Mouse (Mus musculus): ENCODE results near the gene S100a9. TPM values are rescaled to one million over a fixed set of nuclear protein-coding genes. Genes with fewer than 3 reads are reported as not detected.

Gene S100a9
- polyA plus RNA-seq (2014; fragmentation: Illumina TruSeq; extraction: RNeasy Lipid Tissue Mini Kit (QIAGEN cat#74804); ENCODE audit: low read depth, low replicate concordance) = not detected

DNA sequence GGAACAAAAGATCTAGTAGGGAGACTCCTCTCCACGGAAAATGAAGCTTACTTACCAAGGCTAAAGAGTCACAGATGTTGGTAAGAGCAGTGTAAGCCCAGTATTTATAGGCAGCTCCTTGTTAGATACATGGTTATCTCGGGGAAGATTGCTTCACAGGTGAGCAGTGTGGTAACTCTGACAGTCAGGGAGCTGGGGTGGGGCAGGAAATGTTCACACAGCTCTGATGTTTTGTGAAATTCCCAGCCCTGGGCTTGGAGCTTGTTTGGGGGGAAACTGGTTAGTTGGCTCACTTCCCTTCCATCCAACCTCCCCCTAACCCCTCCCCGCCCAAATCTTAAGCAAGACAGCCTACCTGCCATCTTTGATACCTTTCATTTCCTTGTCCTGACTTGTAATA, at the start of gene S100a9:
Gene S100a9 (minus strand): TSS at position 109 of the 400 bp plus-strand sequence.

DNA sequence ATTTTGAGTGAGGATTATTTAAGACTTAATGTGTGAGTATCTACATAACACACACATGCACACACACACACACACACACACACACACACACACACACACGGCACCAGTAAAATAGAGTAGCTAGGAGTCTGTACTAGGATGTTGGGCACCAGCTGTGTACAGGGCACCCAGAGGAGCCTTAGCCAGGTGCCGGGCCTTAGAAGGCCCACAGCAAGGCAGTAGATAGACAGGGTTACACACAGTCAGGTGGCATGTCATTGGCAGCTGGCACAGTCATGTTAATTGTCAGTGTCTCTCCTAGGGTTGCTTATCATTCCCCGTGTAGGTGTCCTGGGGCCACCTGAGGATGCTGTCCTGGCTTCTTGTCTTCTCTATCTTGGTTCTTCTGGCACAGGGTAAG, 31.1 kb upstream of the S100a9 start, which contains the start of gene Pglyrp4:
Gene Pglyrp4 (plus strand): TSS at position 301 of the 400 bp plus-strand sequence.

DNA sequence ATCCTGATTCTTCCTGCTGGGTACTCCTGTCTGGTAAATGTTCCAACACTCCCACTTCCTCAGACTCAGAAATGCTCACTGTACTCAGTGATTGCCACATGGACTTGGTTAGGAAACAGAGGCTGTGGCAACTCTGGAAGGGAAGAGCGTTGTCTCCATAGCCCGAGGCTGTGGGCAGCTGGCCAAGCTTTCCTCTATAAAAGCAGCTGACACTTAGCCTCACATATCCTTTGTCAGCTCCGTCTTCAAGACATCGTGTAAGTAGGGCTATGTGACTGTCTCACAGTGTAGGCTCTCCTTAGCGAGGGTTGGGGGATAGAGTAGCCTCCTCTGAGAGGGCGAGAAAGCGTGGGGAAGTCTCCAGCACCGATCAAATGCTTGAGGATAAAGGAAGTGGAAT, 26.7 kb downstream of the S100a9 start, which contains the start of gene S100a8:
Gene S100a8 (plus strand): TSS at position 133 of the 400 bp plus-strand sequence.

DNA sequence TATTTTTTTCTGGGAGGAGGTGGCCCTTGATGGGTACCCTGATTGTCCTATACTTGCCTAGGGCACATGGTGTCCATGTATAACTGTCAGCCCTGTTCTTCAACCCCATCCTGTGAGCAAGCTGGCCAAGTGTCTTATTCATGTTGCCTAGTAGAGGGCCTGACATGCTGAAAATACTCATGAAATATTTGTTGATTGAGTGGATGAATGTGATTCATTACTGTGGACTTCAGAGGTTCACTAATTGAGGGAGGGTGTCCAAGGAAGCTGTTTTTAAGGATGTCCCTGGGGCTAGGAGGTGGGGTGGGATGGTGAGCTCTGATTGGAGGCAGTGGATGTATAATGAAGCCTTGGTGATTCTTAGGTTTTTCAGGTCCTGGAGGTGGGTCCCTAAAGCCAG, 41.8 kb downstream of the S100a9 start, which contains the start of gene S100a7a:
Gene S100a7a (plus strand): TSS at position 301 of the 400 bp plus-strand sequence.

Other genes starting within 250 kb of the S100a9 start
- 159 TPM for gene Npr1, start 229.9 kb downstream of the S100a9 start, polyA plus RNA-seq (2014; fragmentation: Illumina TruSeq; extraction: RNeasy Lipid Tissue Mini Kit (QIAGEN cat#74804); ENCODE audit: low read depth, low replicate concordance)
- 73.4 TPM for gene Ilf2, start 219.6 kb downstream of the S100a9 start, polyA plus RNA-seq (2014; fragmentation: Illumina TruSeq; extraction: RNeasy Lipid Tissue Mini Kit (QIAGEN cat#74804); ENCODE audit: low read depth, low replicate concordance)
- gene Snapin, start 204.7 kb downstream of the S100a9 start, polyA plus RNA-seq (2014; fragmentation: Illumina TruSeq; extraction: RNeasy Lipid Tissue Mini Kit (QIAGEN cat#74804); ENCODE audit: low read depth, low replicate concordance) = 156 TPM
- 164 TPM for gene Chtop, start 186.2 kb downstream of the S100a9 start, polyA plus RNA-seq (2014; fragmentation: Illumina TruSeq; extraction: RNeasy Lipid Tissue Mini Kit (QIAGEN cat#74804); ENCODE audit: low read depth, low replicate concordance)
- gene S100a1, start 181.3 kb downstream of the S100a9 start, polyA plus RNA-seq (2014; fragmentation: Illumina TruSeq; extraction: RNeasy Lipid Tissue Mini Kit (QIAGEN cat#74804); ENCODE audit: low read depth, low replicate concordance) = 54.6 TPM
- gene S100a13, start 181.3 kb downstream of the S100a9 start, polyA plus RNA-seq (2014; fragmentation: Illumina TruSeq; extraction: RNeasy Lipid Tissue Mini Kit (QIAGEN cat#74804); ENCODE audit: low read depth, low replicate concordance) = 14.9 TPM
- not detected for gene S100a14, start 168.9 kb downstream of the S100a9 start, polyA plus RNA-seq (2014; fragmentation: Illumina TruSeq; extraction: RNeasy Lipid Tissue Mini Kit (QIAGEN cat#74804); ENCODE audit: low read depth, low replicate concordance)
- 41.3 TPM for gene S100a16, start 158.5 kb downstream of the S100a9 start, polyA plus RNA-seq (2014; fragmentation: Illumina TruSeq; extraction: RNeasy Lipid Tissue Mini Kit (QIAGEN cat#74804); ENCODE audit: low read depth, low replicate concordance)
- not detected for gene S100a3, start 135.1 kb downstream of the S100a9 start, polyA plus RNA-seq (2014; fragmentation: Illumina TruSeq; extraction: RNeasy Lipid Tissue Mini Kit (QIAGEN cat#74804); ENCODE audit: low read depth, low replicate concordance)
- not detected for gene S100a2, start 105.5 kb downstream of the S100a9 start, polyA plus RNA-seq (2014; fragmentation: Illumina TruSeq; extraction: RNeasy Lipid Tissue Mini Kit (QIAGEN cat#74804); ENCODE audit: low read depth, low replicate concordance)
- not detected for gene Gm42674, start 93.8 kb downstream of the S100a9 start, polyA plus RNA-seq (2014; fragmentation: Illumina TruSeq; extraction: RNeasy Lipid Tissue Mini Kit (QIAGEN cat#74804); ENCODE audit: low read depth, low replicate concordance)
- 5.6 TPM for gene S100a4, start 92.0 kb downstream of the S100a9 start, polyA plus RNA-seq (2014; fragmentation: Illumina TruSeq; extraction: RNeasy Lipid Tissue Mini Kit (QIAGEN cat#74804); ENCODE audit: low read depth, low replicate concordance)
- gene S100a5, start 87.2 kb downstream of the S100a9 start, polyA plus RNA-seq (2014; fragmentation: Illumina TruSeq; extraction: RNeasy Lipid Tissue Mini Kit (QIAGEN cat#74804); ENCODE audit: low read depth, low replicate concordance) = not detected
- 20.2 TPM for gene S100a6, start 82.8 kb downstream of the S100a9 start, polyA plus RNA-seq (2014; fragmentation: Illumina TruSeq; extraction: RNeasy Lipid Tissue Mini Kit (QIAGEN cat#74804); ENCODE audit: low read depth, low replicate concordance)
- 0.47 TPM for gene S100a7a, start 41.7 kb downstream of the S100a9 start, polyA plus RNA-seq (2014; fragmentation: Illumina TruSeq; extraction: RNeasy Lipid Tissue Mini Kit (QIAGEN cat#74804); ENCODE audit: low read depth, low replicate concordance)
- 4.1 TPM for gene S100a8, start 26.7 kb downstream of the S100a9 start, polyA plus RNA-seq (2014; fragmentation: Illumina TruSeq; extraction: RNeasy Lipid Tissue Mini Kit (QIAGEN cat#74804); ENCODE audit: low read depth, low replicate concordance)
- gene Pglyrp4, start 31.2 kb upstream of the S100a9 start, polyA plus RNA-seq (2014; fragmentation: Illumina TruSeq; extraction: RNeasy Lipid Tissue Mini Kit (QIAGEN cat#74804); ENCODE audit: low read depth, low replicate concordance) = not detected
- not detected for gene Gm5849, start 82.2 kb upstream of the S100a9 start, polyA plus RNA-seq (2014; fragmentation: Illumina TruSeq; extraction: RNeasy Lipid Tissue Mini Kit (QIAGEN cat#74804); ENCODE audit: low read depth, low replicate concordance)